Mouse (Mus musculus) brain, embryonic 14.5 days (tissue): ENCODE results near the gene Adarb2. TPM values are rescaled to one million over a fixed set of nuclear protein-coding genes. Genes with fewer than 3 reads are reported as not detected.

ENCODE experiments used
- DNase-seq: peaks from one replicate; pipeline ENCODE4 v3.0.0-alpha.2; 2011; ENCODE audit warnings: low read depth
- CTCF ChIP-seq: fragments of 200-500 bp; IDR thresholded peaks from 2 replicates; pipeline ENCODE4 v1.5.1; 2012; ENCODE audit warnings: inconsistent platforms, mild to moderate bottlenecking, moderate library complexity, borderline replicate concordance; ENCODE audit not compliant: insufficient read depth, insufficient read length; ENCODE audit errors: extremely low read depth
- POLR2A ChIP-seq: fragments of 200-500 bp; IDR thresholded peaks from 2 replicates; pipeline ENCODE4 v1.6.1; 2012; ENCODE audit warnings: mild to moderate bottlenecking, inconsistent platforms, borderline replicate concordance; ENCODE audit not compliant: poor library complexity, insufficient read depth, insufficient read length, severe bottlenecking; ENCODE audit errors: extremely low read depth
- polyA plus RNA-seq: library from polyadenylated mRNA; depleted of rRNA; stranded (reverse); fragments of >200 nt; gene quantifications from 2 replicates; pipeline ENCODE4 v1.2.3, GENCODE M21; 2012

The Adarb2 gene
- polyA plus RNA-seq, 1 experiment: 18.8 TPM

- DNase-seq: peak; percentile 36
- no peak for TF ChIP-seq POLR2A
- no peak for TF ChIP-seq CTCF
Measured at GRCm38 (mm10) chr13:8316347-8317141, 113.9 kb downstream of the Adarb2 start.

- no peak for TF ChIP-seq CTCF
- TF ChIP-seq POLR2A: no peak
- peak; percentile 84 for DNase-seq
Measured at GRCm38 (mm10) chr13:8333589-8334455, 131.2 kb downstream of the Adarb2 start.

GRCm38 (mm10) chr13:8334580-8334979 is 131.9 kb downstream of the Adarb2 start:
- DNase-seq: peak; percentile 49
- TF ChIP-seq POLR2A (no peak), CTCF (no peak)

- TF ChIP-seq POLR2A (no peak), CTCF (no peak)
- DNase-seq: peak; percentile 36
Measured at GRCm38 (mm10) chr13:8341086-8341807, 138.6 kb downstream of the Adarb2 start.

- DNase-seq: peak; percentile 27
- no peak for TF ChIP-seq CTCF
Measured at GRCm38 (mm10) chr13:8347147-8347546, 144.5 kb downstream of the Adarb2 start.

GRCm38 (mm10) chr13:8352341-8352740 is 149.7 kb downstream of the Adarb2 start:
- TF ChIP-seq POLR2A (no peak), CTCF (no peak)
- DNase-seq: no peak

- no peak for DNase-seq
- TF ChIP-seq POLR2A (no peak), CTCF (no peak)
Measured at GRCm38 (mm10) chr13:8352952-8353351, 150.3 kb downstream of the Adarb2 start.

GRCm38 (mm10) chr13:8365523-8365922 is 162.9 kb downstream of the Adarb2 start:
- no peak for DNase-seq
- TF ChIP-seq POLR2A: no peak
- TF ChIP-seq CTCF: no peak

- no peak for TF ChIP-seq CTCF
- no peak for TF ChIP-seq POLR2A
- no peak for DNase-seq
Measured at GRCm38 (mm10) chr13:8366087-8366486, 163.4 kb downstream of the Adarb2 start.

GRCm38 (mm10) chr13:8369868-8370387 is 167.3 kb downstream of the Adarb2 start:
- no peak for DNase-seq
- TF ChIP-seq CTCF: no peak

GRCm38 (mm10) chr13:8388541-8388940 is 185.9 kb downstream of the Adarb2 start:
- peak; percentile 29 for DNase-seq
- TF ChIP-seq CTCF: no peak

- no peak for DNase-seq
- TF ChIP-seq POLR2A (no peak), CTCF (no peak)
Measured at GRCm38 (mm10) chr13:8400265-8401041, 197.8 kb downstream of the Adarb2 start.
